Mouse (Mus musculus): ENCODE measurements around the gene Reck.

- no peak for TF ChIP-seq POLR2A (IDR thresholded peaks at IDR 0.05; ENCODE audit: control insufficient read depth, low read depth, low read length)
- no peak for TF ChIP-seq CTCF (IDR thresholded peaks at IDR 0.05; ENCODE audit: control insufficient read depth, insufficient read depth, insufficient replicate concordance, low read depth, low read length)
Measured at GRCm38 (mm10) chr4:43983756-43984155, 108.4 kb downstream of the Reck start.

Measured in testis, adult 2 months (tissue).